Mouse (Mus musculus) layer of hippocampus, postnatal 10 days (tissue): Measurements from ENCODE around the gene Itga4. TPM values are rescaled to one million over a fixed set of nuclear protein-coding genes. Genes with fewer than 3 reads are reported as not detected.

Experiments used
- total RNA-seq, 2 experiments: library from RNA; stranded (reverse); gene quantifications; 2 replicates each; pipeline ENCODE4 v1.2.3; 2021

Gene Itga4
- total RNA-seq, 2 experiments from 2014 or later, result 16.5 to 18.1 TPM

Other genes with a start within 250 kb of the Itga4 start
- gene Neurod1, start 201.3 kb downstream of the Itga4 start, total RNA-seq, result 10 to 100 TPM; 56.3 to 66.3 TPM
- 1 to 10 TPM; 3.4 to 4.7 TPM for gene Cerkl, start 201.4 kb downstream of the Itga4 start, total RNA-seq